Mouse (Mus musculus) thymus, postnatal 10 days (tissue): ENCODE results near the gene Selenok.

Experiments
- DNase-seq, 2 experiments: peaks; one replicate each; pipeline ENCODE4 v3.0.0; 2021; ENCODE audit warnings: low spot score in 2 of 2

Selenok gene

DNA sequence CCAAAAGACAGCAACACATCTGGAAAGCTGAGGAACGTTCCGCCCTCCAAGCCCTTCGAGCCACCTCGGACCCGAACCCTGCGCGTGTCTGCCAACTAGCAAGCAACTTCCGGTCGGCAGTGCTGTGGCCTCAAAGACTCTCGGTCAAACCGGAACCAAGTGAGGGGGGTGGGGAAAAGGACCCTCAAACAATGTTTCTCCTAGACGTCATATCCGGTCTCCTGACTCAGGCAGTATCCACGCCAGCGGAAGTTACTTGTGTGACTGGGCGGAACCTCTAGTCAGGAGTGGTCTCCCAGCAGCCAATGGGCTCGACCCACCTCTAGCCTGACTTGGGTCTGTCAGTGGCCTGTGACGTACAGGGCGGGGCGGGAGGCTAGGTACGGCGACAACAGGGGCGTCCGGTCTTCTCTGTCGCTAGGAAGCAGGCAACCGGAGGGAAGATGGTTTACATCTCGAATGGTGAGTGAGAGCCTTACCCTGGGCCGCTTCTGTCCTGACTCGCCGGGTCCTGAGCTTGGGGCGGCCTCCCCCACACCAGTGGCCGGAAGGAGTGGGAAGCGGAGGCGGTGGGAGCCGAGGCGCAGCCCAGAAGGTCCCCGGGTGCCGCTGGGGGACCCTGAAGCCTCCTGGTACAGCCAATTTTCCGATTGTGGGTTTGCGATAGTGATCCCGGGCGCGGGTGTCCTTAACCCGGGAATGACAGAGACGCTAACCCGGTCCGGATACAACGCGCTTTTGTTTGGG lies at the start of gene Selenok:
Gene Selenok, plus strand, starts transcription at position 234 of the 747 bp plus-strand sequence.
- DNase-seq: peak; percentile 91 to 93

DNA sequence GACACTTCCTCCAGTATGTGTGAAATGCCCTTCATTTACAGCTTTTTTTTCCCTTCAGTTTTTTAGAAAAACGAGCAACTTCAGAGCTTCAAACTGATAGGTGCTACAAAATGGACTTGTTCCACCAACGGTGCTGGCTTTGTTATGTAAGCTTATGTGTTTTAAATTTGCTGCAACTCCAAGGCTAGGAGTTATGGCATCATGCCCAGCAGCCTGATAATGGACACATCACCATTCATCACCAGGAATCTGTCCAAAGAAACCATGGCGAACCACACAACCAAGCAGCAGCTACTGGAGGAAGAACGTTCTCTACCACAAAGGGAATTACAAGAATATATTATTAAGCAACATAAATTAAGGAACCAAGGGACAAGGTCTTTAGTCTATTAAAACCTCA lies 39.1 kb upstream of the Selenok start:
- no peak for DNase-seq

DNA sequence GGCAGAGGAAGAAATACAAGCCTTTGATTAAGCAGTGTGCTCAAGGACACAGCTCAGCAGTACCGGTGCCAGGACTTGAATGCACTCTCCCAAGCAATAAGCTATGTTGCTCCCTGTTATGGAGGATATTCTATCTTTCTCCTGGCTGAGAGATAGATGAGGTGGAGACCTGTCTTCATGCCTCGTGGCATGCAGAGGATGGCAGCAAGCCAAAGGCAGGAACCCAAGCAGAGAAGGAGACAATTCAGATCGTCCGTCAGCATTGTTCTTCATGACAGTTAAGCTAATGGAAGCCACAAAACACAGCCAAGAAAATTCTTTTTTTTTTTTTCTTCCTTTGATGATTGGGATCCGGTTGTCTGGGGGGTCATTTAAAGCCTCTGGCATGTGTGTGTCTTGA lies 32.6 kb upstream of the Selenok start:
- no peak for DNase-seq

DNA sequence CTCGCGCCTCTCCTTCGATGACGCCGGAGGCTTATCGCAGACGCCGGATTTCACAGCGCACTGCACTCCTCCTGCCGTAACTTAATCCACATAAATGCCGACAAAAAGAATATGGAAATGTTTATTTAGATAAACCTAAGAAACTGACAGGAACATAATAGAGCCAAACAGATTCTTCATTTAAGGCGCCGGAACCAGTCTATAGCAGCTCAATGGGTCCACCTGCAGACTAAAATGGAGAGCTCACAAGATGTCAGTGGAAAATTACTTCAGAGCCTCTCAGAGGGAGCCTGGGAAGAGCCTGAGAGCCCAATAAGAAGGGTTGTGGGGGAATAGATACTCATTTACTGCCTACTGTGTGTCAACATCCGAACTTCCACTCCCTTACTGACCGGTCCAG lies 30.6 kb upstream of the Selenok start:
- no peak for DNase-seq

GRCm38 (mm10) chr14:29939600-29940312 lies 28.4 kb upstream of the Selenok start:
- no peak for DNase-seq

GRCm38 (mm10) chr14:29940313-29940812 lies 27.7 kb upstream of the Selenok start:
- no peak for DNase-seq

- peak in 1 of 2 experiments; percentile 20 for DNase-seq
These were observed 27.2 kb upstream of the Selenok start for GRCm38 (mm10) chr14:29940877-29941276.

GRCm38 (mm10) chr14:29946761-29947309 lies 21.3 kb upstream of the Selenok start:
- DNase-seq: no peak

DNA sequence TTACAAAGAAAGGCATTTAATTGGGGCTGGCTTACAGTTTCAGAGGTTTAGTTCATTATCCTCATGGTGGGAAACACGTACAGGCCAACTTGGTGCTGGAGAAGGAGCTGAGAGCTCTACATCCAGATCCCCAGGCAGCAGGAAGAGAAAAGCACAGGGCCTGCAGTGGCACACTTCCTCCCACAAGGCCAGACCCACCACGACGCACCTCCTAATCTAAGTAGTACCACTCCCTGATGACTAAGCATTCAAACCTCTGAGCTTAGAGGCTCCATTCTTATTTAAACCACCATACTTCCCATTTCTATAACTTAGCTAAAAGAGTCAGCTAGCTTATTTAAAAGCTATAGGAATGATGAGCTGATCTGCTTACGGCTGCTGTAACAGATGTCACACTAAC lies 17.3 kb upstream of the Selenok start:
- DNase-seq: no peak

GRCm38 (mm10) chr14:29957393-29957792 lies 10.7 kb upstream of the Selenok start:
- DNase-seq: no peak

- DNase-seq: no peak
These were observed 497 bp upstream of the Selenok start for GRCm38 (mm10) chr14:29967611-29968010.

DNA sequence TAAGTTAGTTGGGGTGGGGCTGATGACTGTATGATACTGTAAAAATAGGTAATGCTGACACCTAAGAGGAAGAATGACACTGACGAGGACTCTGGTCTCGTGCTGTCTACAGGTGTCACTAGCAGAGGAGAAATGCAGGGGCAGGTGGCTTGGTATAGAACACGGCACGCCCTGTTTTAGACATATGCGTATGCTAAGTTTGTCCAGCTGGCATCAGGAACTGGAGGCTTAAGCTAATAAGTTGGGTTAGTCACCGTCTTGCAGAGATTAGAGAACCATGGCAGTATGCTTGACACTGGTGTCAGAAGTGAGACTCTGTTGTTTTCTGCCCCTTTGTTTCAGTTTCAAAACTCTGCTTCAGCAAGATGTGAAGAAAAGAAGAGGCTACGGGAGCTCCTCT lies 3.3 kb downstream of the Selenok start:
- DNase-seq: no peak

GRCm38 (mm10) chr14:29971993-29972392 lies 3.9 kb downstream of the Selenok start:
- DNase-seq: no peak

DNA sequence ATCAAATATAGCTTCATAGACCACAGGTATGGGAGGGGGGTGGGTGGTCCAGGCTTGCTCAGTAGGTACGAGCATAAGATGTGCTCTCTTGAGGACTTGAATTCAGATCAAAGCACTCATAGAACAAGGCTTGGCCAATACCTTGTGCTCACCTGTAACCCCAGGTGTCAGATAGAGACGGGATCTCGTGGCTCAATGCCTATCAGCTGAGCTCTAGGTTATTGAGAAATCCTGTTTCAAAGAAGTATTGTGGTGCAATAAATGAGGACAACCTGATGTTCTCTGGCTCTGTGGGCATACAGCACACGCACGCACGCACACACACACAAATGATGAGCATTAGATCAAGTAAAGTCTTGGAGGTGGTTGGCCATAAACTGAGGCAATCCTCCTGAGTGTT lies 8.8 kb downstream of the Selenok start:
- DNase-seq: no peak

GRCm38 (mm10) chr14:29978254-29979204 lies 10.4 kb downstream of the Selenok start, which contains the start of gene Actr8:
Actr8 (plus strand) TSS chr14:29978337.
- peak; percentile 82 to 88 for DNase-seq

- DNase-seq: peak in 1 of 2 experiments; percentile 47
These were observed 12.5 kb downstream of the Selenok start for GRCm38 (mm10) chr14:29980447-29981205.

DNA sequence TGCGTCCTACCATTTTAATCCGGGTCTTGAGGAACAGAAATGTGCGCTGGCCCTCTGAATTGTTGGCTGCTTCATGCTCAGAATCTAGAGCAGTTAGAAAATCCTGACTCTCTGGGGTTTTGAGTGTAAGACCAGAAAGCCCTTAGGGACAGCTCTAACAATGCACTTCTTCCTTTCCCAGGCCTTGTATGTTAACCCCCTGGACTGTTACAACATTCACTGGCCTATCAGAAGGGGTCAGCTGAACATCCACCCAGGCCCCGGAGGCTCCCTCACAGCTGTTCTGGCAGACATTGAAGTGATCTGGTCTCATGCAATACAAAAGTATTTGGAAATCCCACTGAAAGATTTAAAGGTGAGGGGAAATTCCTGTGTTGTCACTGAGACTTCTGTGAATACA lies 18.0 kb downstream of the Selenok start:
- no peak for DNase-seq

GRCm38 (mm10) chr14:29987276-29987675 lies 19.2 kb downstream of the Selenok start:
- no peak for DNase-seq

- DNase-seq: no peak
These were observed 19.6 kb downstream of the Selenok start for GRCm38 (mm10) chr14:29987739-29988138.

- DNase-seq: no peak
These were observed 20.2 kb downstream of the Selenok start for GRCm38 (mm10) chr14:29988337-29988736.

GRCm38 (mm10) chr14:29994976-29995375 lies 26.9 kb downstream of the Selenok start:
- no peak for DNase-seq
